Mouse (Mus musculus) frontal cortex, postnatal 36 days (tissue): ENCODE results near the gene Sult2b1.
A peak's percentile ranks its signal among the peaks of the same experiment; 100 is the strongest.

Experiments used
- DNase-seq, 2 experiments: peaks; one replicate each; pipeline ENCODE4 v3.0.0; 2022; ENCODE audit warnings: low spot score in 2 of 2

Gene Sult2b1

GRCm38 (mm10) chr7:45725151-45725550 is 59.3 kb downstream of the Sult2b1 start:
- no peak for DNase-seq

DNA sequence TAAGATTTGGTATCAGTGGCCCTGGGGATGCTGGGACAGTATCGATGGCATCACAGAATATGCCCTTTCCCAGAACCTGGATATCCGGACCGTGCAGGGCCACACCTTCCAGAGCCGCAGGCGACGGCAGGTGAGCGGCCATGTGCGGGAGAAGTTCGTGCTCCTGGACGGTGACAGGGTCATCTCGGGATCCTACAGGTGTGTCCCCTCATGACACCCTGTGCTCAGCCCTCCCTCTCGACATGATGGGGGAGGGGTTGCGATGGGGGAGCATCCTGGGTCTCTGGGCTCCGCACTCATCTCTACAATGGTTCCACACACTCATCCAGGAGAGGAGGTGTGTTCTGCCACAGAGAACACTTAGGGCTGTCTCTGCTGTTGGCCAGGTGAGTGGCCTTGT is 60.7 kb downstream of the Sult2b1 start:
- no peak for DNase-seq

DNA sequence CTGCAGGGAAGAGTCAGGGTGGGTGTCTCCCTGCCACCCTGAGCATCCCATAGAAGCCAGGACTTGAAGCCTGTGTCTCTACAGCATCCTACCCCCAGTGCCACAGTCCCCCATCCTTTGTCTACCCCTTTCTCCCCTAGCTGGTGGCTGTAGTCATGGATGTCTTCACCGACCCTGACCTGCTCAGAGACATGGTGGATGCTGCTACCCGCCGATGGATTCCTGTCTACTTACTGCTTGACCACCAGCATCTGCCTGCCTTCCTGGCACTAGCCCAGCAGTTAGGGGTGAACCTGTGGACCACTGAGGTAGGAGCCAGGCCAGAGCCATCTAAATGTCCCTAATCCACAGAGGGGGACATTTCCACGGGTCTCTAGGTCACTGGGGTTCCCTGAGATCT is 61.2 kb downstream of the Sult2b1 start:
- DNase-seq, result no peak

DNA sequence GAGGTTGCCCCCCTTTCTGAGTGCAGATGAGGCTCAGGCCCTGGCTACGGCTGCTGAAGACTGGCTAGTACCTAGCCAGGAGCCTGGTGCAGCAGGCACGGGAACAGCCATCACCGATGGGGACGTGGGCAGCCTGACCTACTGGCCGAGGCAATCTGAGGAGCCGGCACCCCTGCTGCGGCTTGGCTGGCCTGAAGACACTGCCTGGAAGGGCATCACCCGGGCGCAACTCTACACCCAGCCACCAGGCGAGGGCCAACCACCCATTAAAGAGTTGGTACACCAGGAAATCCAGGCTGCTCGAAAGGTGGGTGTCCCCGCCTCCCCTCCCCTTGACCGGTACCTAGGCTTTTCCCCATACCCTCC is 62.1 kb downstream of the Sult2b1 start:
- DNase-seq, result no peak

DNA sequence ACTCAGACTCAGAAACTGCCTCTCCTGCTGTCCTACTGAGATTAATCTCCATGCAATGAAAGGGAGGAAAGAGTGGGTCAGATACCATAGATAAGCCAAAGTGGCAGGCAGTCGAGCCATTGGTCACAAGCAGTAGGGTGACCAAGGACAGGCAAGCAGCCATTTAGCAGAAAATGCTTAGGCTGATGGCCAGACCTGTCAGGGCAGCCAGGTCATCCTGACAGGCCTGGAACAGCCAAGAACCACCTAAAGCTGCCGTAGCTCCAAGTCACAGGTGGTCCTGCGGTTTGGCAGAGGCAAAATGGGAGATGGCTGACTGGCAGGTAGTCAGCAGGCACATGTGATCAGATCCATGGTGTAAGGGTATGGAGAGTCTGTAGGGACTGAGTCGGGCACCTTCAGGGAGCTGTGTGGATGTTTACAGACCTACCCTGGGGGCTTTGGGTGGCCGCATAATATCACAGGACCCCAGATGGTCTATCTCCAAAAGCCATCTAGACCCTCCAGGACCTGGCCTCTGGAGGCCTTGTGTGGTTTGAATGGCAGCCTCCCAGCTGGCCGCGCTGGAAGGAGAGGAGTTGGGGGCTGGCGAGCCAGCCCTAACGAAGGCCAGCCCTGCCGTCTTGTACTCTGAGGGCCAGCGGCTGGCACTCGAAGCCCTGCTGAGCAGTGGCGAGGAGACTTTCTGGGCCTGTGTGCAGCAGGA is 62.7 kb downstream of the Sult2b1 start:
- no peak for DNase-seq

DNA sequence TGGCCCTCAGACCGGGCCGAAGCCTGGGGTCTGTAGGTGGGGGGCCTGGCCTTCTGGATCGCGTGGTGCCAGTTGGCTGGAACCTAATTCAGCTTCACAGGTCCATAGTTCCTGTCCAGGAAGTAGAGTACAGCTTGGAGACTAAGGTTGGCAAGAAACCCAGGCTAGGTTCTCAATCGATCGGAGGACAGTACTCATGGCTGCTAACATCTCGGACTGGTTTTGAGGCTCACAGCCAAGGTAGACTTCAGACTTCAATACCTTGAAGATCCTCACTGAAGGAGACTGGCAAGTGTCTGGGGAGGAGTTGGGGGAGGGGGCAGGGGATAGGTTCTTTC is 63.3 kb downstream of the Sult2b1 start:
- no peak for DNase-seq

DNA sequence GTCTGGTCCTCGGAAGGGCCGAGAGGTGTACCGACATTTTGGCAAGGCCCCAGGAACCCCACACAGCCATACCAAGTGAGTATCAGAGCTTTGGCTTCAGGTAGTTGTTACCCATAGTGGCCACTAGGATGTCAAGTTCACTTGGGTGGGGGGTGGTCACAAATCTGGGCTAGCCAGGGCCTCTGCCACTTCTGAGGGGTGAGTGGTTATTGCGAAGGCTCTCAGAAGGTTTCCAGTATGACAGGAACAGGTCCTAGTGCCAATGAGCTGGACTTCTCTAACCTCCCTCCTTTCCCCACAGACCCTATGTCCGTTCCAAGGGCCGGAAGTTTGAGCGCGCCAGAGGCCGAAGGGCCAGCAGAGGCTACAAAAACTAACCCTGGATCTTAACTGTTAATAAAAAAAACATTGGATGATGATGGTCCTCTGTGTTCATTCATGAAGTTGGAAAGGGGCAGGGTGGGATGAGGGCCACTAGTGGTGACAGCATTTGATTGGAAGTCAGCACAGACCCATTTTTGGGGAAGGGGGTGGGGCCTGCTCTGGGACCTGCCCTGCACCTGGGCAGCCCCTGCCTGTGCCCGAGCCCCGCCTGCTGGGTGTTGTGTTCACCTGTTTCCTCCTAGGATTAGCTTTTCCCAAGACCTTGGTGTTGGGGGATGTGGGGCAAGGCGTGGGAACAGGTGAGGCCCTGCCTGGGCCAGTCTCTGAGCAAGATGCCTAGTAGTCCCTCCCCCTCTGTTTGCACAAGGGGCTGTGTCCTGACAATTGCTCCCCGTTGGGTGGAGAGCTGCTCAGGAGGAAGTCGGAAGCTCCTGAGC is 63.8 kb downstream of the Sult2b1 start, which contains the start of gene Fam83e:
Gene Fam83e, plus strand, starts transcription at position 800 of the 821 bp plus-strand sequence.
- DNase-seq, result no peak

DNA sequence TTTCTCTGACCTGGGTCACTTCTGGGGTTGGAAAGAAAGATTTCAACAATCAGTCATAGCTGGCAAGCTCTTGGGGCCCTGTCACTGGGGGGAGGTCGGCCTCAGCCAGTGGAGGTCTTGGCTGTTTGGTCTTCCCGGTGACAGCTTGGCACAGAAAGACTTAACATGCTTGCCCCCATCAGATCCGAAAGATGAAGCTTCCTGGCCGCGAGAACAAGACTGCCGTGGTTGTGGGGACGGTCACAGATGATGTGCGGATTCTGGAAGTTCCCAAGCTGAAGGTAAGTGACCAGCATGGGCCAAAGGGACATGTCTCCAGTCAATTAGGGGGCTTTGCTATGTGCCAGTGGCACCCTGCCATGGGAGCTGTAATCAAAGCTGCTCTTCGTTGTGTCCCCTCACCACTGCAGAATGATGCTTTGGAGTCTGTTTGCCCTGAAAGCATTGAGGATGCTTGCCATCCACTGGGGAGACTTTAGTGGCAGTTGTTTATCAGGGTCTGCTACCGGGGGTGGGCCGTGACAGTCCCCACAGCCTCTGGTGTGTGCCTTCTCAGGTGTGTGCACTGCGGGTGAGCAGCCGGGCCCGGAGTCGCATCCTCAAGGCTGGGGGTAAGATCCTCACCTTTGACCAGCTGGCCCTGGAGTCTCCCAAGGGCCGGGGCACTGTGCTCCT is 64.6 kb downstream of the Sult2b1 start:
- DNase-seq, result no peak

DNA sequence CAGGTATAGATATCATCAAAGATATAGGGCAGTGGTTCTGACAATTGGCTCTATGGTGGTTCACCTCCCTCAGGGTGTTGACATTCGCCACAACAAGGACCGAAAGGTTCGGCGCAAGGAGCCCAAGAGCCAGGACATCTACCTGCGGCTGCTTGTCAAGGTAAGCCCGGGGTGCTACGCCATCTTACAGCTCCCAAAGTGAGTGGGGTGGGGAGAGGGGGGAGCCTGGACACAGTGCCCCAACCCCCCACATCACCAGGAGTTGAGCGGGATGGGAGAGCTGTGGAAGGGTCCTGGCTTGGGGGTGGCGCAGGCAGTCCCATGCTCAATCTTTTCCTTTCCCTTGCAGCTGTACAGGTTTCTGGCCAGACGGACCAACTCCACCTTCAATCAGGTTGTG is 65.3 kb downstream of the Sult2b1 start:
- no peak for DNase-seq

GRCm38 (mm10) chr7:45718331-45718730 is 66.1 kb downstream of the Sult2b1 start:
- DNase-seq, result no peak

GRCm38 (mm10) chr7:45717918-45718297 is 66.6 kb downstream of the Sult2b1 start, which contains the start of gene Sphk2:
TSS of gene Sphk2 (minus strand) at chr7:45718002.
- peak; percentile 99 to 100 for DNase-seq

- DNase-seq, result no peak
Measured at GRCm38 (mm10) chr7:45716952-45717917, 67.2 kb downstream of the Sult2b1 start.

- no peak for DNase-seq
Measured at GRCm38 (mm10) chr7:45716460-45716857, 68.0 kb downstream of the Sult2b1 start.

- DNase-seq, result no peak
Measured at GRCm38 (mm10) chr7:45715741-45716459, 68.6 kb downstream of the Sult2b1 start.

GRCm38 (mm10) chr7:45715090-45715708 is 69.3 kb downstream of the Sult2b1 start, which contains the start of gene Rpl18:
TSS of gene Rpl18 (plus strand) at chr7:45715457.
- DNase-seq, result peak; percentile 98 to 99

DNA sequence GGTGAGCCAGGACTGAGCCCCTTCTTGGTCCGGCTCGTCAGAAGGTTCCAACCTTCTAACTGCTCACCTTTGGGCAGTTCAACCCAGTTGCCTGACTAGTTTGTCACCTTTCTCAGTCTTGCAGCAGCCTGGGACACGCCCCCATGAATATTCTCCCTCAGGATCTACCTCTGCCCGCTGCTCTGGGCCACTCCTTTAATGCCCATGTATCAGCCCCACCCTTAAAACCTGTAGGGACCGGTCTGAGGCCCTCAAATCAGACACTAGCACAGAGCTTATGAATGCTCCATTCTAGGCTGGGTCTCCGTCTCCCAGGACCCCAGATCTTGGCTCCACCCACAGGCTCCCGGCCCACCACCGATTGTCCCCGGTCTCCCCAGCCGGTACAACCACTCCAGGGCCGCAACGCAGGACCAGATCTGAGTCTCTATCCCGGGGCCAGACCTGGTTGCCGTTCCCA is 69.8 kb downstream of the Sult2b1 start:
- no peak for DNase-seq

DNA sequence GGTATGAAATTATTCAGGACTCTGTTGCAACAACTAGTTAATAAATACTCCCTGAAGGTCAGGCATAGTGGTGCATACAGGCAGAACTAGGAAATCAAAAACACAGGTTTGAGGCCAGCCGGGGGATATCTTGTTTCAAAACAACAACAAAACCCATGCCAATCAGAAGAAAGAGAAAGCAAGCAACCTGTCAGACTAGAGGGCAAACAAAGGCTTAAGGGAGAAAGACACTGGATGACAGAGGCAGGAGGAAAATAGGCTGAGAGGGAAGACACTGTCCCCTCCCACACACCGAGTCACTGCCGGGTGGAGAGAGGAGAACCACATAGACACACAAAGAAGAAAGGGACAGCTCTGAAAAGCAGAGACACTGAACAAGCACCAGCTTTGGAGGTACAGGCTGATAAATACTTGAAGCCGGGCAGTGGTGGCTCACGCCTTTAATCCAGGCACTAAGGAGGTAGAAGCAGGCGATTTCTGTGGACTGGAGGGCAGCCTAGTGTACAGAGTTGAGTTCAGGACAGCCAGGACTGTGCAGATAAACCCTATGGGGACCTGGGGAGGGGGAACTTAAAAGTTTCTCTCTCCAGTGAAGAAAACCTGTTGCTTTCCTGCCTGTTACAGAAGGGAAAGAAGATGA is 70.5 kb downstream of the Sult2b1 start:
- no peak for DNase-seq

DNA sequence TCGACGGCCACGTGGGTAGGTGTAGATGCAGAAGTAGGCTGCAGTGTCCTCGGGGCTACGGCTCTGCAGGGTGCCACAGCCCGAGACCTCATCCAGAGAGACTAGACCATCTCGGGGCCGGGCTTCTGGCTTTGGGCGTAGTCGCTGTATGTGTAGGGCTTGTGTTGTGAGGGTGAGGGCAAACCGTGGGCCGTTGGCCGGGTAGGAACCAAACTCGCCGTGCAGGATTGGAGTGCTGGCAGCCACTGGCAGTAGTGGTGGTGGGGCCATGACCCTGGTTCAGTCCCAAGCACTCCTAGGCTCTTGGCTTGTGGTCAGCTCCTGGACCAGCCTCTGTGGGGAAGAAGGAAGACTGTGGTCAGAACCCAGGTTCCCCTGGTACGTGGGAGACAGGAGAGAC is 71.1 kb downstream of the Sult2b1 start:
- no peak for DNase-seq

- no peak for DNase-seq
Measured at GRCm38 (mm10) chr7:45712022-45712757, 72.3 kb downstream of the Sult2b1 start.
